16 mouse cellular contexts compared by ENCODE assay signal in genomic region chr2:27704641-27705040, GRCm38 (mm10). TPM values are rescaled to one million over a fixed set of nuclear protein-coding genes. Genes with fewer than 3 reads are reported as not detected.
DNase-seq lines count a peak whose midpoint lies in the region; ATAC-seq and TF ChIP-seq lines count a peak whose summit lies in the region.
"Had no signal": no experiment of that assay in that cellular context is flagged by ENCODE, and none has a peak within 500 bp of the region (broad histone marks: within the 10 kb centered on the region; RNA-seq: fewer than 3 reads in every experiment).

No protein-coding gene starts in this region.

- TF ChIP-seq CTCF in small intestine, adult 2 months (IDR thresholded peaks at IDR 0.05; ENCODE audit: extremely low read depth, insufficient read length, insufficient replicate concordance, low read depth, low read length), result no peak

- H3K9ac ChIP-seq in embryonic facial prominence, embryonic 13.5 days, result no peak overlapping the region
- H3K9ac ChIP-seq in kidney, embryonic 15.5 days, result no peak overlapping the region
- H3K9ac ChIP-seq: hindbrain, embryonic 14.5 days had no signal

- no peak for DNase-seq in embryonic facial prominence, embryonic 10.5 days (ENCODE audit: low spot score)
- peak; percentile 58 for DNase-seq in kidney, adult 18-20 months
- no peak for DNase-seq in kidney, postnatal 10 days
- no peak for DNase-seq in spleen, adult 12 weeks (ENCODE audit: low spot score)
- DNase-seq in layer of hippocampus, postnatal 36 days, result no peak
- DNase-seq: cerebellum, adult 11-12 months; lung, adult 2 months; right cerebral cortex, postnatal 25 days; thymus, postnatal 4 days had no signal

- TF ChIP-seq POLR2A in small intestine, adult 2 months (IDR thresholded peaks at IDR 0.05; ENCODE audit: low read depth, low read length), result no peak

- no peak overlapping the region for H3K4me2 ChIP-seq in embryonic facial prominence, embryonic 13.5 days
- no peak overlapping the region for H3K4me2 ChIP-seq in kidney, embryonic 15.5 days
- H3K4me2 ChIP-seq: hindbrain, embryonic 14.5 days had no signal

- H3K4me1 ChIP-seq in embryonic facial prominence, embryonic 13.5 days, result peaks cover 62% of the 10 kb centered on the region
- H3K4me1 ChIP-seq in embryonic facial prominence, embryonic 10.5 days, result peaks cover 58% of the 10 kb centered on the region
- peaks cover 56% of the 10 kb centered on the region for H3K4me1 ChIP-seq in kidney, embryonic 15.5 days
- H3K4me1 ChIP-seq in small intestine, adult 2 months (ENCODE audit: control insufficient read depth, insufficient read depth, insufficient read length, low read length), result peaks cover 55% of the 10 kb centered on the region

- WGBS in embryonic facial prominence, embryonic 13.5 days, result 94% methylated on average over 3 of the region's 3 CpGs
- WGBS in embryonic facial prominence, embryonic 10.5 days, result 93% methylated on average over 3 of the region's 3 CpGs
- WGBS in kidney, embryonic 15.5 days, result 87% methylated on average over 3 of the region's 3 CpGs
- 67% methylated on average over 3 of the region's 3 CpGs for WGBS in small intestine, adult 2 months

- no peak for ATAC-seq in embryonic facial prominence, embryonic 13.5 days (ENCODE audit: insufficient number of reproducible peaks, insufficient read depth, low FRiP score, low TSS enrichment, low read depth)
- ATAC-seq in kidney, embryonic 15.5 days (replicated peaks; ENCODE audit: low FRiP score), result no peak
- ATAC-seq: midbrain, embryonic 16.5 days; Patski had no signal

- 0 out of 2 replicates have a peak overlapping the region, but pooled peaks have one; percentile 63 for H3K27ac ChIP-seq in embryonic facial prominence, embryonic 13.5 days
- no peak overlapping the region for H3K27ac ChIP-seq in embryonic facial prominence, embryonic 10.5 days (replicated peaks)
- peak overlapping the region; percentile 74 for H3K27ac ChIP-seq in kidney, embryonic 15.5 days
- peak overlapping the region; percentile 60 for H3K27ac ChIP-seq in small intestine, adult 2 months (ENCODE audit: insufficient read depth, low read depth, low read length)
- H3K27ac ChIP-seq: hindbrain, embryonic 14.5 days had no signal

- no peaks in the 10 kb centered on the region for H3K27me3 ChIP-seq in embryonic facial prominence, embryonic 13.5 days
- H3K27me3 ChIP-seq in embryonic facial prominence, embryonic 10.5 days (replicated peaks; ENCODE audit: low read depth, poor library complexity, severe bottlenecking), result no peaks in the 10 kb centered on the region
- no peaks in the 10 kb centered on the region for H3K27me3 ChIP-seq in kidney, embryonic 15.5 days
- no peaks in the 10 kb centered on the region for H3K27me3 ChIP-seq in small intestine, adult 2 months (ENCODE audit: control insufficient read depth, insufficient read depth, low read length)
- H3K27me3 ChIP-seq: Patski had no signal

- H3K36me3 ChIP-seq in embryonic facial prominence, embryonic 13.5 days, result 0 out of 2 replicates have a peak, but pooled peaks cover 3% of the 10 kb centered on the region
- H3K36me3 ChIP-seq in embryonic facial prominence, embryonic 10.5 days (replicated peaks), result peaks cover 4% of the 10 kb centered on the region; the same call in 1 of the 2 replicates
- H3K36me3 ChIP-seq in kidney, embryonic 15.5 days, result no peaks in the 10 kb centered on the region
- 0 out of 2 replicates have a peak, but pooled peaks cover 2% of the 10 kb centered on the region for H3K36me3 ChIP-seq in small intestine, adult 2 months (ENCODE audit: control insufficient read depth, insufficient read depth, low read length)

- H3K4me3 ChIP-seq in embryonic facial prominence, embryonic 13.5 days, result no peak overlapping the region
- H3K4me3 ChIP-seq in embryonic facial prominence, embryonic 10.5 days, result no peak overlapping the region
- H3K4me3 ChIP-seq in kidney, embryonic 15.5 days (replicated peaks), result no peak overlapping the region
- H3K4me3 ChIP-seq in small intestine, adult 2 months (ENCODE audit: low read depth, low read length), result no peak overlapping the region
- H3K4me3 ChIP-seq: erythroblast, embryonic 14.5 days had no signal

- no peaks in the 10 kb centered on the region for H3K9me3 ChIP-seq in embryonic facial prominence, embryonic 13.5 days
- H3K9me3 ChIP-seq in embryonic facial prominence, embryonic 10.5 days, result no peaks in the 10 kb centered on the region
- H3K9me3 ChIP-seq in kidney, embryonic 15.5 days (replicated peaks), result no peaks in the 10 kb centered on the region

RNA-seq across cellular contexts. Expression of gene Rxra, which starts 28.4 kb away (rescaled TPM):
- polyA plus RNA-seq in embryonic facial prominence, embryonic 13.5 days (2015; fragmentation: Nextera tagmentation; extraction: Ambion mirVana), result 16.7 and 18.7 TPM in 2 replicates
- 8.8 and 9.3 TPM in 2 replicates for polyA plus RNA-seq in embryonic facial prominence, embryonic 10.5 days (2016; fragmentation: Nextera tagmentation; extraction: Ambion mirVana)
- 9.6 and 10.4 TPM in 2 replicates for polyA plus RNA-seq in kidney, embryonic 15.5 days (2015; fragmentation: Nextera tagmentation; extraction: Ambion mirVana)
- 48.7 and 110 TPM in 2 replicates for polyA plus RNA-seq in small intestine, adult 2 months (2012; rRNA removed)
- total RNA-seq in layer of hippocampus, postnatal 36 days (2021), result 10 to 100 TPM; 25.1 to 27.9 TPM
